Mouse (Mus musculus) urinary bladder, postnatal 36 days (tissue): Measurements from ENCODE around the gene Cog5.

Experiments used
- DNase-seq, 2 experiments: peaks; one replicate each; pipeline ENCODE4 v3.0.0; 2022; ENCODE audit warnings: low spot score in 2 of 2, mixed read lengths in 1 of 2

The Cog5 gene

GRCm38 (mm10) chr12:31892771-31893170 is 238.1 kb downstream of the Cog5 start:
- no peak for DNase-seq

DNA sequence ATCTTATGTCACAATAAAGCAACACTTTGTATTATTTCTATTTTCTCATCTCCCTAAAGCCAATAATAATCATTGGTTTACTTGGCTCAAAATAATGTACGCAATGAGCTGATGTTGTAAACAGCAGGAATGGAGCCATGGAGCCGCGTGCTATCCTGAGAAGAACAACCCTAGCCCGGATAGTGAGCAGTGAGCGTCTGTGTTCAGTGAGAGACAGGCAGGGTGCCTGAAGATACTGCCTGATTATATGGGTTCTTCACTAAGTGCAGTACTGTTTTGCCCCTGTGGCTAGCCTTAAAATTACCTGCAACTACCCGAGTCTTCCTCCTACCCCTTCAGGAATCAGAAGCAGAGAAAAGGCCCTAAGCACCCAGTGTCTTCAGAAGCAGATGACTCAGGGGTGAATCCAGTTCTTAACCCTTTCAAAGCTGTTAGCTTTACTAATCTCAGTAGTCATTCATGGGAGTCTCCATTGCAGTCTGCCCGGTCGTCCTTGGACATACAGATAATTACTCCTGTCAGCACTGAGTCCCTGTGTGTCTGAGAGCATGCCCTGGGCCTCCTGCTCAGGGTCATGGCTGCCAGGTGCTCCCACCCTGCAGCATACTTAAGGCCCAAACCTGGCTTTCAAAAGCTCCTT is 240.5 kb downstream of the Cog5 start:
- DNase-seq = no peak

GRCm38 (mm10) chr12:31895888-31896287 is 241.2 kb downstream of the Cog5 start:
- DNase-seq = no peak

GRCm38 (mm10) chr12:31896295-31896694 is 241.6 kb downstream of the Cog5 start:
- no peak for DNase-seq

GRCm38 (mm10) chr12:31896986-31897385 is 242.3 kb downstream of the Cog5 start:
- DNase-seq = no peak

- no peak for DNase-seq
Measured at GRCm38 (mm10) chr12:31897456-31897855, 242.8 kb downstream of the Cog5 start.

DNA sequence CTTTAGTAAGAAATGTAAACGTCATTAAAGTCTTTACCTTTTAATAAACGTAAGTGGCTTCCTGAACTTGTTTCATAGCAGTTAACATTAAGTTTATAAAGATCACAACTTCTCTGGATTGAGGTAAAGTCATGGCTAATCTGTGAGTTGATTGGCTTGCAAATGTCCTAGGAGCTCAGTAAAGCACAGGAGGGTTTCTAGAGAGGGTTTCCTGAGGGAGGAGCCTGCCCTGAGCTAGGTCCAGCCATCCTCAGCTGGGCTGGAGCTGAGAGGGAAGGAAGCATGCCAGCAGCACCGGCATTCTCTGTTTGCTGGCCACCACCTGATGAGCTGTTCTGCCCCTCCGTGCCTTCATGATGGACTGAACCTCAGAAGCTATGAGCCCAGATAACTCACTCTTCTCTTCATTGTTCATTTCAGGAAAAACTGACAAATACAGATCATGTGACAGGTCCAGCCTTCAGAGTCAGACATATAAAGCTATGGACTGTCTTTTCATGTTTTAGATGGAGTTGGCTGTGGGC is 245.8 kb downstream of the Cog5 start:
- no peak for DNase-seq

DNA sequence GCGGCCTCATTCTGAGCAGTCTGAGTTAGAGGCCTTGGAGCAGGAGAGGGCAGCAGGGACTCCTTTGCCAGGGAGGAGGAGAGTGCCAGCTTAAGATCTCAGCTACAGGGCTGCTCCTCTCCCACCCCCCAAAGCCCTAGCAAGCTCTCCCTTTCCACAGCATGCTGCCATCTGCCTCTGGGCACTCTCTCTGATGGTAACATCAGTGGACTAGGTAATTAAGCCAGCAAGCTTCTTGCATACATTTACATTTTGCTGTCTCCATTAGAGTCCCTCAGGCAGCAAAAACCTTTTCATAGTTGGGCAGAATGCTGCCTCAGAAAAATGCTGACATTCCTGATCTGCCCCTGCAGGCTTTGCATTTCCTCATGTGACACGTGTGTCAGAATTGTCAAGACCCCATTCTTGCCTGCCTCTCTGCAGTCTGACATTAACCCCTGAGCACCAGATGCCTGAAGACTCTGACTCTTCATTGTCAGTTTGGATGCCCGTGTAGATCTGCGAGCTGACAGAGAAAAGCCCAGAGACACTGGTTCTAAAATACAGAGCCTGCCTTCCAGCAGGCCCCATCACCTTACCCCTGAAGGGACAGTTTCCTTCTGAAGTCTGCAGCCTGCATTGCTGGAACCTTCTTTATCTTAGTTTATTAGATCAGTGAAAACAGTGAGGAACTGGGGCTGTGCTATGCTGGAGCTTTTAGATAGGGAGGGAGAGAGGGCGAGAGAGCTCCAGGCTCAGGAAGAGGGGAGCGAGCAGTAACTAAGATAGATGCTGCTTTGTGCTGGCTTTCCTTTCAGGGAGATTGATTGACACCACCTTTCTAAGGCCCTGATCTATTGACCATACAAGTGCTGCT is 251.3 kb downstream of the Cog5 start:
- no peak for DNase-seq

GRCm38 (mm10) chr12:31907436-31907835 is 252.8 kb downstream of the Cog5 start:
- no peak for DNase-seq

DNA sequence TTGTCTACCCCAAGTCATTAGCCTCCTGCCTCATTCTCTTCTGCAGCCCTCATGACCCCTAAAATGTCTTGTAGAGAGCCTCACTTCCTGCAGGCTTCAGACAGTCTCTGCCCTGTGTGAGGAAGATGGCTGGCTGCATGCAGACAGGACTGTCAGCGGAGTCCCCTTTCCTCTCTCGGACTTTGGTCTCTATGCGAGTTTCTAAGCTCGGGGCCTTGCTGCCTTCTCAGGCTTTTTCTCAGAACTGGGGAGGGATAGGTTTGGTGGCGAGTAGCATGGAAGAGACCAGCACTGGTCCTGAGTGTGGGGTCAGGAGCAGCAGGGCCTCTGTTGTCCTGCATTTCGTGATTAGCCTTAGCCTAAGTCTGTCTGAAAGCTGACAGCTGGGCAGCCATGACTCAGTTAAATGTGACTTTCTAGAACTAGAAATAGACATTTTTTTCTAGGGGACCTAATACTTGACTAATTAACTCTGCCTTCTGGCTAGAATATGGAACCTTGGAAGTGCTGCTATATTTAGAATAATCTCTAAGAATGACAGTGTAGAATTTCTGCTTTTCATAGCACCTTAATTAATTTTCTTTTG is 258.4 kb downstream of the Cog5 start:
- no peak for DNase-seq

- peak in 1 of 2 experiments; percentile 17 for DNase-seq
Measured at GRCm38 (mm10) chr12:31913614-31914013, 258.9 kb downstream of the Cog5 start.

- no peak for DNase-seq
Measured at GRCm38 (mm10) chr12:31916691-31917090, 262.0 kb downstream of the Cog5 start.

- peak in 1 of 2 experiments; percentile 17 for DNase-seq
Measured at GRCm38 (mm10) chr12:31917245-31917644, 262.6 kb downstream of the Cog5 start.

DNA sequence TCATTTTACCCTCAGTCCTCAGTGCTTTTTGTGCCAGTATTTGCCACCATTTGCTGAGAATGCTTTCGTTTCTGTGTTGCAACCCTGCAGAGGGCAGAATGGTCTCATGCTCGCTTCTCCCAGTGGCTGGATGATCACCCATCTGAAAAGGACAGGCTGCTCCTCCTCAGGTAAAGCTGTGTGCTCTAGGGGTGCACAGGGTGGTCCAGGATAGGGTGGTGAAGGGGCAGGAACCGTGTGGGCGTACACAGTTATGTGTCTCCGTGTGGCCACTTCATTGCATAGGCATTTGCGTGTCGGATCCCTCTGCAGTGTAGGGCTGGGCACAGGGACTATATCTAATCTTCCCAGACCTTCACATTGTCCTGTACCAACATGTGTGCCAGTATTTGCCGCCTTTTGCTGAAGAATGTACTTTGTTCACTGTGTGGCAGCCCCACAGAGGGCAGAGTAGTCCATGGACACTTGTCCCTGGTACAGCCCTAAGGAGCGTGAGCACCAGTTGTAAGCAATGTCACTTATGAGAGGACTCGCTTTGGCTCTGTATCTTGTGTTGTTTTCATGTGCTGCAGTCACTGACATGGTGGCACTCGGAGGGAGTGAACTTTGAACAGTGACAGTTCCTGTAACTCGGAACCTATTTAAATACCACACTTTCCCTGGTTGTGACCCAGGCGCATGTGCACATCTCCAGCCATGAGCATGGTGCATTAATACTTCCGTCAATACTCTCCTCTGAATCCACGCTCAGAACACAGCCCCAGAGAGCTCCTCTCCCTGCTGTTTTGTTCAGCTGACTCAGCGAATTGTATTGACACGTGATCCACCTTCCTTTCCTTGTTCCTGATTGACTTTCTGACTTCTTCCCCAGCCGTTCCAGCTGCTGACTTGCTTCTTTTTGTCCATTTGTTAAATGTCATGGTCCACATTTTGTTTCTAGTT is 266.1 kb downstream of the Cog5 start:
- no peak for DNase-seq

DNA sequence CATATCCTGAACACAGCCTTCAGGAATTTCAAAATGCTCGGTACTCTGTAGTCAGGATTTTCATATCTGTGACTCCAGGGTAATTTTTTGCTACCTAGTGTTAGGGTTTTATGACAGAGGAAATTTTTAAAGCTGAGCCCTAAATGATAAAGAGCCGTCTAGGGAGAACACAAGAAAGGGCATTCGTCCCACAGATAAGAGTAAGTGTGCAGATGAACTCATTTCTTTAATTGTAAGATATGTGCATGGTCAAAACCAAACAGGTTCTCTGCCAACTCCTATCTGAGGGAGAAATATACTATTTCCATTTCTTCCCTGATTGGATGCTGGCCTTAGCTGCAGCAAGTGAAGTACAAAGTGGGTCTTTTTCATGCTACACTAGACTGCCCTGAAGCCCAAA is 269.5 kb downstream of the Cog5 start:
- no peak for DNase-seq

- no peak for DNase-seq
Measured at GRCm38 (mm10) chr12:31925343-31925742, 270.7 kb downstream of the Cog5 start.

DNA sequence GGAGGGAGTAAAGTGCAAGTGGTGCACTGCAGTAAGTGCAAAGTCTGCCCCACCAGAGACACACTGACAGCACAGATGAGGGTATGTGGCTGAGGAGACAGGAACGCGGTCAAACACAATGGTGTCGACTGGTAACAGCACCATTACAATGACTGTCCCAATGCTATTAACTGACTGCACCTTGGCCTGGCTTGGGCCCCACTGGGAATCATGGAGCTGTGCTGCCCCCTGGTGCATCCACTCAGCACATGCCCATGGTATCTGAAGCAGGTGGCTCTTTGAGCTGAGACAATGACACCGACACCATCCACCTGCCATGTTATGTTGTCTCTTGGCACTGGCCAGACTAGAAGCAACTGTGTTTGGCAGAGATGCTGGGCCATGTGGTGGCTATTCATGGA is 272.0 kb downstream of the Cog5 start:
- peak; percentile 32 to 34 for DNase-seq

DNA sequence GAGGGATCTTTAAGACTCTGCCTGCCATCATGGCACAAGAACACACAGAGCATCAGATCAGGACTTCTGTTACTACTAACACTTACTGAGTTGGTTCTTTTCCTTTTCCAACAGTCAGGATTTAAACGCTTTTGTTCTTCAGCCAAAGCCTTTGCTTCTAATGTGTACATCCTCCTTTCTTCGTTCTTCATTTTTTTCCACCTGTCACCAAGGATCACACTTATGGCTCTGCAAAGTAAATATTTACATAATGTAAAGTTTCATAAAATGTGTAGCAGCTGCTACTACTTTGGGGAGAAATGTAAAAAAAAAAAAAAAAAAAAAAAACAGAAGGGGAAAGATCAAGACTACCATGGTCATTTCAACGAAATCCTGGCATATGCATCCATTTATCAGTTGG is 273.8 kb downstream of the Cog5 start:
- DNase-seq = no peak

GRCm38 (mm10) chr12:31931818-31932217 is 277.1 kb downstream of the Cog5 start:
- DNase-seq = no peak

- no peak for DNase-seq
Measured at GRCm38 (mm10) chr12:31936657-31937300, 282.1 kb downstream of the Cog5 start.

- no peak for DNase-seq
Measured at GRCm38 (mm10) chr12:31937613-31938012, 282.9 kb downstream of the Cog5 start.
